Mouse (Mus musculus) intestine, embryonic 16.5 days (tissue): ENCODE data around the gene Drd4. TPM values are rescaled to one million over a fixed set of nuclear protein-coding genes. Genes with fewer than 3 reads are reported as not detected.
A peak's percentile ranks its signal among the peaks of the same experiment; 100 is the strongest.

Experiments
- ATAC-seq: fragments of 200-750 bp; cut with Nextera tagmentation; 2 replicates; pipeline ENCODE4 v1.8.0; 2017; ENCODE audit warnings: moderate TSS enrichment, moderate library complexity
- H3K27ac ChIP-seq: fragments of 300-500 bp; sonication (generic); 2 replicates; pipeline ENCODE4 v1.5.1; 2014; ENCODE audit warnings: mild to moderate bottlenecking, low read length
- H3K27me3 ChIP-seq: fragments of 300-500 bp; sonication (generic); replicated peaks from 2 replicates; pipeline ENCODE4 v1.6.1; 2014; ENCODE audit warnings: low read length, control low read depth, mixed read lengths; ENCODE audit not compliant: control insufficient read depth, insufficient read depth
- H3K36me3 ChIP-seq: fragments of 300-500 bp; sonication (generic); 2 replicates; pipeline ENCODE4 v1.6.1; 2014; ENCODE audit warnings: low read length, control low read depth; ENCODE audit not compliant: control insufficient read depth, insufficient read depth
- H3K4me1 ChIP-seq: fragments of 300-500 bp; sonication (generic); 2 replicates; pipeline ENCODE4 v1.6.1; 2014; ENCODE audit warnings: low read length, control low read depth, mixed read lengths; ENCODE audit not compliant: control insufficient read depth, insufficient read depth
- H3K4me2 ChIP-seq: fragments of 300-500 bp; sonication (generic); 2 replicates; pipeline ENCODE4 v1.6.1; 2014; ENCODE audit warnings: low read depth, low read length, control low read depth
- H3K4me3 ChIP-seq: fragments of 300-500 bp; sonication (generic); 2 replicates; pipeline ENCODE4 v1.5.1; 2014; ENCODE audit warnings: mild to moderate bottlenecking, low read length
- H3K9ac ChIP-seq: fragments of 300-500 bp; sonication (generic); 2 replicates; pipeline ENCODE4 v1.6.1; 2014; ENCODE audit warnings: low read depth, low read length
- H3K9me3 ChIP-seq: fragments of 300-500 bp; sonication (generic); 2 replicates; pipeline ENCODE4 v1.6.1; 2016; ENCODE audit warnings: low read length, control low read depth; ENCODE audit not compliant: control insufficient read depth
- WGBS: fragments of 180-500 bp; shearing (Covaris S2); extraction: QIAGEN DNeasy Blood & Tissue Kit; methylation state at CpG from one replicate; pipeline ENCODE4 v1.1.7; 2014; 5-methylcytosine and 5-hydroxymethylcytosine counted together
- polyA plus RNA-seq: library from polyadenylated mRNA; unstranded; fragments of >200 nt; fragmentation: Nextera tagmentation; extraction: Ambion mirVana; gene quantifications from 2 replicates; pipeline ENCODE4 v1.2.1, GENCODE M21; 2015

Drd4 gene
- polyA plus RNA-seq, 1 experiment from 2014 or later: 0.48 TPM

DNA sequence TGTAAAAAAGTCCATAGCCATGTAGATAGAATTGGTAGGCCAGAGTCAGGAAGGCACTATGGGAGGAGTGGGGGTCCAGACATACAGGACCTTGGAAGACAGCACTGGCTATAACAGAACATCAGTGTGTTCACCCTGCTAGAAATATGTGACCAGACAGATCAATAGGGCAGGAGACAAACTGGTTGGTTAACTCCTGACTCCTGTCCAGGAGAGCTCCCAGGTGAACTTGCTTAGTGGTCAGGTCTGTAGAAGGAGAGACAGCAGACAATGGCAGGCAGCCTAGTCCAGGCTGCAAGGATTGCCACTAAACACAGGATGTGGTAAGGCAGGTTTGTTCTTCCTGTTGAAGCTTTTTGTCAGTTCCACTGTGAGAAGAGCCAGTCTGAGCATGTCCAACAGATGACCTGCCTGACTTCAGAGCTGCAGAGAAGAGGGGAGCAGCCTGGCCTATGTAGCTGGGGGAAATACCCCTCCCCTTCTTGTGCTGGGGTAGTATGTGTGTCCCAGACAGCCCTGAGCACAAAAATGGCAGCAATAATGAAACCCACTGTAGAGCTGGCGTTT lies 11.0 kb downstream of the Drd4 start:
- H3K27ac ChIP-seq: no peak overlapping the region
- WGBS: 80% methylated on average over 1 of the region's 1 CpGs

DNA sequence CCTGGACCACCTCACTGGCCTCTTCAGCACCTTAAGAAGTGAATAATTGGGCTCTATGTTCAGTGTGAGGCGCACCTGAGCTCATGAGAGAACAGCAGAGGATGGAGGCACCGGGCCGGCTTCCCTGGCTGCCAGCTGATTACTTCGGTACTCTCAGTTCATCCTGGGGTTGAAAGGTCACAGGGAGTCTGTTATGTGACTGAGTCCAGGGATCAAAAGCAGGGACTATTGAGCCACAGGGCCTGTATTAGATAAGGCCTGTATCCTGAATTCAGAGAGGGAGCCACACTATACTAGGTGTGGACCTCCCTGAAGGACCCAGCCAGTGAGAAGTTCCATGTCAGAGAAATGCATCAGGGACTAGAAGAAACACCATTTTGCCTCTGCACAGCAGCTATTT lies 12.7 kb downstream of the Drd4 start:
- H3K9ac ChIP-seq: no peak overlapping the region
- no peak overlapping the region for H3K4me3 ChIP-seq
- no peak overlapping the region for H3K4me2 ChIP-seq
- 87% methylated on average over 4 of the region's 4 CpGs for WGBS
- H3K27ac ChIP-seq: no peak overlapping the region
- ATAC-seq: no peak
- no peaks in the 10 kb centered on the region for H3K27me3 ChIP-seq
- H3K4me1 ChIP-seq: no peaks in the 10 kb centered on the region
- H3K9me3 ChIP-seq: no peaks in the 10 kb centered on the region
- peaks cover 29% of the 10 kb centered on the region for H3K36me3 ChIP-seq

More for the DNA sequence above, 11.0 kb downstream of the Drd4 start:
- Histone ChIP-seq H3K27me3 (no peaks in the 10 kb centered on the region), H3K9me3 (no peaks in the 10 kb centered on the region), H3K4me1 (no peaks in the 10 kb centered on the region), H3K9ac (no peak overlapping the region), H3K36me3 (peaks cover 22% of the 10 kb centered on the region), H3K4me2 (no peak overlapping the region), H3K4me3 (no peak overlapping the region)
- no peak for ATAC-seq

DNA sequence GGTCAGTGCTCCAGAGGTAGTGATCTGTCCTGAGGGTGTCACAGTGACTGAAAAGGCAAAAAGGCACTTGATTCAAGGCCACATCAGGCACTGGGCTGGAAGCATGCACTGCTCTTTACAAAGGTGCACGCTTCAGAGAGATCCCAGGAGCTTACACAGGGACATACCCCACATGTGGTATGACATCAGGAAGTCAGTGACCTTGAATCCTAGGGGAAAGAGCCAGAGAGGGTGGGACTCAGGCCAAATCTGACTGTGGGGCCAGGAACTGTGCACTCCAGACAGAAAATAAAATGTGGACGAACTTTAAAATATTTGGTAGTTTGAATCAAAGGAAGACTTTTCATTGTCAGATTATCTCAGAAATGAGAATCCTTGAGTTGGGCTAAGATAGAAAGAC lies 22.6 kb downstream of the Drd4 start:
- peaks cover 23% of the 10 kb centered on the region for H3K36me3 ChIP-seq
- H3K27me3 ChIP-seq: no peaks in the 10 kb centered on the region
- WGBS: 92% methylated on average over 2 of the region's 2 CpGs
- no peak overlapping the region for H3K4me3 ChIP-seq
- H3K27ac ChIP-seq: no peak overlapping the region
- no peak overlapping the region for H3K4me2 ChIP-seq
- no peak for ATAC-seq
- no peak overlapping the region for H3K9ac ChIP-seq
- no peaks in the 10 kb centered on the region for H3K9me3 ChIP-seq
- H3K4me1 ChIP-seq: no peaks in the 10 kb centered on the region

DNA sequence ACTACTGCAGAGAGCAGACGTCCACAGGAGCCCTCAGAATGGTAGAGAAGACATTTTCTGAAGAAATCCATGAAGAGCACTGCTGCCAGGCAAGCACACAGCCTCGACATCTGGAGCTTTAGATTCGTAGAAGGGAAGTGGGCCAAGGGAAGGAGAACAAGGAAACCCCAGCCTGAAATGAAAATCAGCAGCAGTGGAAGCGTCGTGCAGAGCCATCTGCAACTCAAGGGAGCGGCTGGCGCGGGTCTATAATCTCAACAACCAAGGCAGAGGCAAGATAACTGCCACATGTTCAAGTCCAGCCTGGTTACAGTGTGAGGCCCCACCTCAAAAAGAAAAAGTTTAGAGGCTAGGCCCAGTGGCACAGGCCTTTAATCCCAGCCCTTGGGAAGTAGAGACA lies 23.3 kb downstream of the Drd4 start:
- Histone ChIP-seq H3K4me2 (no peak overlapping the region), H3K4me1 (no peaks in the 10 kb centered on the region), H3K27ac (no peak overlapping the region), H3K9ac (no peak overlapping the region), H3K36me3 (peaks cover 19% of the 10 kb centered on the region), H3K27me3 (no peaks in the 10 kb centered on the region), H3K9me3 (no peaks in the 10 kb centered on the region), H3K4me3 (no peak overlapping the region)
- no peak for ATAC-seq
- WGBS: 87% methylated on average over 8 of the region's 8 CpGs

DNA sequence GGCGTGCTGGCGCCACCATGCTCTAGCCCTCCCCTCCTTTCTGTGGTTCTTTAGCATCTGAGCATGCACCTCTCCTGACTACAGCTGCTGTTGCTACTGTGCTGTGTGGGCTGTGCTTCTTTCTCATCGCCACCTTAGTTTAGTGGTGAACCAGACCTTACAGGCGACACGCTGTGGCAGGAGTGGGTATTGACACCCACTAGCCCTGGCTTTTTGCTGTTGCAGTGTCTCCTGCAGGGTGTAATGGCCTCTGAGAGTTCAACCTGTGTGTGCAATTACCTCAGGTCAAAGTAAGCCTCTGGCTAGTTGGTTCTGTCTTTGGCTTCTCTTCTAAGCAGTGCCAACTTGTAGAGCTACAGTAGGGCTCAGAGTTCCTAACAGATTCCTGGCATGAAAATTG lies 24.2 kb downstream of the Drd4 start:
- Histone ChIP-seq H3K27me3 (no peaks in the 10 kb centered on the region), H3K27ac (no peak overlapping the region), H3K36me3 (peaks cover 26% of the 10 kb centered on the region), H3K4me1 (no peaks in the 10 kb centered on the region), H3K9ac (no peak overlapping the region), H3K4me3 (no peak overlapping the region), H3K4me2 (no peak overlapping the region), H3K9me3 (no peaks in the 10 kb centered on the region)
- peak; percentile 75 for ATAC-seq
- WGBS: 73% methylated on average over 5 of the region's 5 CpGs

DNA sequence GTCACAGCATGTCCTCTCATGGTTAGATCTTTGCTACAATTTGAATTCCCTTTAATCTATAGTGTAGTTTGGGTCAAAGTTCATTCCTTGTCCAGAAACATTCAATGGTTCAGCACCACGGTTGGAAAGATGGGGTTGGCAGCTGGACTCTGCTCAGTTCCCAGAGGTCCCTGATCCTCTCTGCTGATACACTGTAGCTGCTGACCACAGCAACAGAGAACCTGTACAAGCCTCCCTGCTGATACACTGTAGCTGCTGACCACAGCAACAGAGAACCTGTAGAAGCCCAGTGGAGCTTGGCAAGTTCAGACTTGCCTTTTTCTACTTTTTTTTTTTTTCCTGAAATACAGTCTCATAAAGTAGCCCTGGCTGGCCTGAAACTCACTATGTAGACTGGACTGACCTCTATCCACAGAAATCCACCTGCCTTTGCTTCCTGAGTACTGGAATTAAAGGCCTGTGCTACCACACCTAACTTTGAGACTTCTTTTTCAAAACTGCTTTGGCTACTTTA lies 25.9 kb downstream of the Drd4 start:
- H3K4me3 ChIP-seq: no peak overlapping the region
- peak; percentile 75; the same call in 1 of the 2 replicates for ATAC-seq
- no peak overlapping the region for H3K4me2 ChIP-seq
- H3K9ac ChIP-seq: no peak overlapping the region
- H3K27ac ChIP-seq: no peak overlapping the region; the same call in 1 of the 2 replicates
- no peaks in the 10 kb centered on the region for H3K27me3 ChIP-seq
- no peaks in the 10 kb centered on the region for H3K4me1 ChIP-seq
- H3K9me3 ChIP-seq: no peaks in the 10 kb centered on the region
- peaks cover 30% of the 10 kb centered on the region for H3K36me3 ChIP-seq
- WGBS: 50% methylated on average over 1 of the region's 1 CpGs

DNA sequence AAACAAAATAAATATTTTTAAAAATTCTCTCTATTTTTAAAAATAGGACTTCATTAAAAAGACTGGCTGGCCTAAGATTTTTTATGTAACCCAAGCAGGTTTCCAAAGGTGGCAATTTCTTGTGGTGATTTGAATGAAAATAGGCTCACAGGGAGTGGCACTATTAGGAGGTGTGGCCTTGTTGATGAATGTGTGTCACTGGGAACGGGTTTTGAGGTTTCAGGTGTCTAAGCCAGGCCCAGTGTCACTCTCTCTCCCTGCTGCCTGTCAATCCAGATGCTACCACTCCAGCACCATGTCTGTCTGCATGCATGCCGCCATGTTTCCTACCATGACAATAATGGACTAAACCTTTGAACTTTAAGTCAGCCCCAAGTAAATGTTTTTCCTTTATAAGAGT lies 27.6 kb downstream of the Drd4 start:
- 65% methylated on average over 2 of the region's 2 CpGs for WGBS
- H3K4me1 ChIP-seq: no peaks in the 10 kb centered on the region
- ATAC-seq: no peak
- H3K4me2 ChIP-seq: no peak overlapping the region
- H3K4me3 ChIP-seq: no peak overlapping the region
- no peaks in the 10 kb centered on the region for H3K9me3 ChIP-seq
- H3K9ac ChIP-seq: no peak overlapping the region
- H3K27ac ChIP-seq: no peak overlapping the region
- H3K36me3 ChIP-seq: peaks cover 24% of the 10 kb centered on the region
- H3K27me3 ChIP-seq: no peaks in the 10 kb centered on the region

DNA sequence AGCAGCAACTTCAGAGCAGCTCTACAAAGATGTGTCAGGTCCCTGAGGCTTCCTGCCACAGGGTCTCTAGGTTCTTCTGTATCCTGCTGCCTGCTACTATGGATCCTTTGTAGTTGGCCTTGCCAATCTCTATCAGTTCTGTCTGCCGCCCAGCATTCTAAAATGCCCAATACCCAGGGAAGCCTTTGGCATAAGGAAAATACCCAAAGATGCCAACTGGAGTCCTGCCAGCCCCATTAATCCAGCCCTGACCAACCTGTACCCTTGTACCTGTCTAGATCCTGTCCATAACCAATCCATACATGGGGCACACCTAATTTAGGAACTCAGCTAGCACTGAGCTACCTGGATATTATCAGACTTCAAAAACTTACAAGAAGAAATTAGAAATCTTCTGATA lies 32.9 kb downstream of the Drd4 start:
- Histone ChIP-seq H3K9ac (no peak overlapping the region), H3K27ac (no peak overlapping the region), H3K4me3 (no peak overlapping the region), H3K9me3 (no peaks in the 10 kb centered on the region), H3K4me2 (no peak overlapping the region), H3K36me3 (peaks cover 19% of the 10 kb centered on the region), H3K27me3 (no peaks in the 10 kb centered on the region), H3K4me1 (peaks cover 20% of the 10 kb centered on the region)
- 90% methylated on average over 1 of the region's 1 CpGs for whole genome bisulfite sequencing
- no peak for ATAC-seq

DNA sequence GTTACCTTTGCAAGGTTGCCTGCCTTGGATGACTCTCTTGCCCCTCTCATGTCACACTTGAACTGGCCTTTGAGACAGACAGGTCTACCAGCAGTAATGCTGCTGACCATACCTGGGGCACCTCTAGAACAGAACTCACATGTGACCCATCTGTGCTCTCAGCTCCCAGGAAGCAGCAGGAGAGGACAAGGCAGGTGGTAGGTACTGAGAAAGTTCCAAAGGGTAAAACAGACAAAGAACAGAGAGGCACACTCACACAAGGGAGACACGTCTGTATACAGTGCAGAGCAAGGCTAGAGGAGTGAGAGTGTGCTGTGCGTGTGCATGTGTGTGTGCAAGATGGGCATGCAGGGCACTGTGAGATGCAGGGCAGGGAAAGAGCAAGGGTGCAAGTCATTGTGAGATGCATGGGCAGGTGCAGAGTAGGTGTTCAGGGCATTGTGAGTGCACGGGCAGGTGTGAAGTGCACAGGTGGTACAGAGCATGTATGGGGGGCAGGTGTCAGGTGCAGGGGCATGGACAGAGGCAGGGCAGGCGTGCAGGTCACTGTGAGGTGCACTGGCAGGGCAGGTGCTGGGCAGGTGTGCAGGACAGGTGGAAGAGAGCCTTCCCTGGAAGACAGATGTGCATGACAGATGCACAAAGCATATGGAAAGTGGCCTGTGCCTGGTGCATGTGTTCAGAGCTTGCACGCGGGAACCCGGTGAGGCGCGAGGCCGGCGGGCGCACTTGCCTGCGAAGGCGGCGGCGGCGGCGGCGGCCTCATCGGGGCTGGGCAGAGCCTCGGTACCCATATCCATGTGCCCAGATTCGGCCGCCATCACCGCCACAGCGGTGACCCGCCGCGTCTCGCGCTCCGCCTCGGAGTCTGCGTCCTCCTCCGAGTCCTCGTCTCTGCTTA lies 35.0 kb downstream of the Drd4 start:
- H3K36me3 ChIP-seq: peaks cover 8% of the 10 kb centered on the region
- 2% methylated on average over 35 of the region's 35 CpGs for WGBS
- peak; percentile 21 for ATAC-seq
- peak overlapping the region; percentile 99 for H3K4me2 ChIP-seq
- H3K9ac ChIP-seq: peak overlapping the region; percentile 95
- peak overlapping the region; percentile 71 for H3K4me3 ChIP-seq
- no peaks in the 10 kb centered on the region for H3K9me3 ChIP-seq
- H3K27ac ChIP-seq: peak overlapping the region; percentile 100
- no peaks in the 10 kb centered on the region for H3K27me3 ChIP-seq
- H3K4me1 ChIP-seq: peaks cover 20% of the 10 kb centered on the region
